Mouse (Mus musculus): ENCODE data around the gene Dlx4. TPM values are rescaled to one million over a fixed set of nuclear protein-coding genes. Genes with fewer than 3 reads are reported as not detected.

The Dlx4 gene
- 0.46 and 0.58 TPM in 2 replicates for polyA plus RNA-seq (2015; fragmentation: Nextera tagmentation; extraction: Ambion mirVana)

GRCm38 (mm10) chr11:95145851-95146403, at the start of gene Dlx4:
Gene Dlx4 (minus strand): TSS chr11:95146263.
- H3K4me2 ChIP-seq = peak within 1 kb of the TSS; percentile 82
- no peaks in the 10 kb centered on the region for H3K9me3 ChIP-seq
- under 1% methylated on average over 48 of the region's 48 CpGs for WGBS
- H3K4me1 ChIP-seq = peaks cover 33% of the 10 kb centered on the region
- ATAC-seq (ENCODE audit: insufficient read depth, low FRiP score, low read depth) = peak; percentile 20; the same call in 1 of the 2 replicates
- 0 out of 2 replicates have a peak within 1 kb of the TSS, but pooled peaks have one; percentile 9 for H3K9ac ChIP-seq
- H3K27me3 ChIP-seq (replicated peaks) = peaks cover 98% of the 10 kb centered on the region
- H3K4me3 ChIP-seq (replicated peaks) = peak within 1 kb of the TSS; percentile 42
- no peak within 1 kb of the TSS for H3K27ac ChIP-seq
- no peaks in the 10 kb centered on the region for H3K36me3 ChIP-seq

GRCm38 (mm10) chr11:95189863-95190262, 43.8 kb upstream of the Dlx4 start:
- Histone ChIP-seq H3K4me2 (no peak overlapping the region), H3K4me1 (peaks cover 7% of the 10 kb centered on the region; the same call in 1 of the 2 replicates), H3K36me3 (no peaks in the 10 kb centered on the region), H3K27ac (no peak overlapping the region), H3K9ac (no peak overlapping the region), H3K9me3 (no peaks in the 10 kb centered on the region), H3K27me3 (replicated peaks) (0 out of 2 replicates have a peak, but pooled peaks cover 4% of the 10 kb centered on the region), H3K4me3 (replicated peaks) (no peak overlapping the region)
- 41% methylated on average over 11 of the region's 11 CpGs for WGBS
- ATAC-seq (ENCODE audit: insufficient read depth, low FRiP score, low read depth) = no peak

GRCm38 (mm10) chr11:95186826-95187225, 40.8 kb upstream of the Dlx4 start:
- Histone ChIP-seq H3K9me3 (no peaks in the 10 kb centered on the region), H3K4me2 (no peak overlapping the region), H3K36me3 (no peaks in the 10 kb centered on the region), H3K9ac (no peak overlapping the region), H3K4me1 (peaks cover 7% of the 10 kb centered on the region; the same call in 1 of the 2 replicates), H3K4me3 (replicated peaks) (no peak overlapping the region), H3K27ac (no peak overlapping the region), H3K27me3 (replicated peaks) (no peaks in the 10 kb centered on the region)
- 92% methylated on average over 7 of the region's 7 CpGs for whole genome bisulfite sequencing
- ATAC-seq (ENCODE audit: insufficient read depth, low FRiP score, low read depth) = no peak

GRCm38 (mm10) chr11:95185700-95186099, 39.6 kb upstream of the Dlx4 start:
- H3K27ac ChIP-seq = no peak overlapping the region
- ATAC-seq (ENCODE audit: insufficient read depth, low FRiP score, low read depth) = no peak

GRCm38 (mm10) chr11:95184561-95184960, 38.5 kb upstream of the Dlx4 start:
- no peaks in the 10 kb centered on the region for H3K9me3 ChIP-seq
- no peaks in the 10 kb centered on the region for H3K36me3 ChIP-seq
- H3K4me3 ChIP-seq (replicated peaks) = no peak overlapping the region
- WGBS = 22% methylated on average over 5 of the region's 5 CpGs
- no peak overlapping the region for H3K9ac ChIP-seq
- no peak for ATAC-seq (ENCODE audit: insufficient read depth, low FRiP score, low read depth)
- H3K4me2 ChIP-seq = no peak overlapping the region
- no peaks in the 10 kb centered on the region for H3K27me3 ChIP-seq (replicated peaks)
- H3K4me1 ChIP-seq = peaks cover 7% of the 10 kb centered on the region; the same call in 1 of the 2 replicates
- H3K27ac ChIP-seq = no peak overlapping the region

More at GRCm38 (mm10) chr11:95185700-95186099, 39.6 kb upstream of the Dlx4 start:
- peaks cover 7% of the 10 kb centered on the region; the same call in 1 of the 2 replicates for H3K4me1 ChIP-seq
- H3K4me2 ChIP-seq = no peak overlapping the region
- H3K36me3 ChIP-seq = no peaks in the 10 kb centered on the region
- no peak overlapping the region for H3K4me3 ChIP-seq (replicated peaks)
- H3K27me3 ChIP-seq (replicated peaks) = no peaks in the 10 kb centered on the region
- WGBS = 40% methylated on average over 11 of the region's 11 CpGs
- H3K9me3 ChIP-seq = no peaks in the 10 kb centered on the region
- no peak overlapping the region for H3K9ac ChIP-seq

GRCm38 (mm10) chr11:95179311-95179710, 33.2 kb upstream of the Dlx4 start:
- H3K9me3 ChIP-seq = no peaks in the 10 kb centered on the region
- H3K4me3 ChIP-seq (replicated peaks) = no peak overlapping the region
- no peaks in the 10 kb centered on the region for H3K27me3 ChIP-seq (replicated peaks)
- ATAC-seq (ENCODE audit: insufficient read depth, low FRiP score, low read depth) = no peak; the same call in 1 of the 2 replicates
- WGBS = 59% methylated on average over 12 of the region's 12 CpGs
- H3K4me1 ChIP-seq = 0 out of 2 replicates have a peak, but pooled peaks cover 4% of the 10 kb centered on the region
- no peak overlapping the region for H3K4me2 ChIP-seq
- H3K36me3 ChIP-seq = no peaks in the 10 kb centered on the region
- no peak overlapping the region for H3K9ac ChIP-seq
- no peak overlapping the region for H3K27ac ChIP-seq

GRCm38 (mm10) chr11:95165857-95166256, 19.8 kb upstream of the Dlx4 start:
- no peak overlapping the region for H3K27ac ChIP-seq
- H3K9me3 ChIP-seq = no peaks in the 10 kb centered on the region
- H3K36me3 ChIP-seq = no peaks in the 10 kb centered on the region
- ATAC-seq (ENCODE audit: insufficient read depth, low FRiP score, low read depth) = no peak
- H3K9ac ChIP-seq = no peak overlapping the region
- WGBS = 77% methylated on average over 5 of the region's 5 CpGs
- H3K4me1 ChIP-seq = no peaks in the 10 kb centered on the region
- no peak overlapping the region for H3K4me3 ChIP-seq (replicated peaks)
- H3K4me2 ChIP-seq = no peak overlapping the region
- H3K27me3 ChIP-seq (replicated peaks) = no peaks in the 10 kb centered on the region

- Histone ChIP-seq H3K9ac (no peak overlapping the region), H3K36me3 (no peaks in the 10 kb centered on the region), H3K4me2 (no peak overlapping the region), H3K4me3 (replicated peaks) (no peak overlapping the region), H3K4me1 (no peaks in the 10 kb centered on the region), H3K27me3 (replicated peaks) (no peaks in the 10 kb centered on the region), H3K9me3 (no peaks in the 10 kb centered on the region), H3K27ac (no peak overlapping the region)
- no peak for ATAC-seq (ENCODE audit: insufficient read depth, low FRiP score, low read depth)
- 72% methylated on average over 4 of the region's 4 CpGs for WGBS
Observed at GRCm38 (mm10) chr11:95161708-95162107, 15.6 kb upstream of the Dlx4 start.

GRCm38 (mm10) chr11:95160693-95161092, 14.6 kb upstream of the Dlx4 start:
- H3K27ac ChIP-seq = no peak overlapping the region
- H3K9ac ChIP-seq = no peak overlapping the region
- ATAC-seq (ENCODE audit: insufficient read depth, low FRiP score, low read depth) = no peak
- no peaks in the 10 kb centered on the region for H3K9me3 ChIP-seq
- no peaks in the 10 kb centered on the region for H3K27me3 ChIP-seq (replicated peaks)
- no peaks in the 10 kb centered on the region for H3K4me1 ChIP-seq
- H3K4me2 ChIP-seq = no peak overlapping the region
- no peaks in the 10 kb centered on the region for H3K36me3 ChIP-seq
- H3K4me3 ChIP-seq (replicated peaks) = no peak overlapping the region
- WGBS = 51% methylated on average over 7 of the region's 7 CpGs

- no peaks in the 10 kb centered on the region for H3K27me3 ChIP-seq (replicated peaks)
- no peak overlapping the region for H3K27ac ChIP-seq
- H3K9ac ChIP-seq = no peak overlapping the region
- 85% methylated on average over 8 of the region's 8 CpGs for WGBS
- no peaks in the 10 kb centered on the region for H3K36me3 ChIP-seq
- no peaks in the 10 kb centered on the region for H3K4me1 ChIP-seq
- no peak overlapping the region for H3K4me2 ChIP-seq
- ATAC-seq (ENCODE audit: insufficient read depth, low FRiP score, low read depth) = no peak
- H3K4me3 ChIP-seq (replicated peaks) = no peak overlapping the region
- H3K9me3 ChIP-seq = no peaks in the 10 kb centered on the region
Observed at GRCm38 (mm10) chr11:95159763-95160371, 13.8 kb upstream of the Dlx4 start.

- H3K9ac ChIP-seq = no peak overlapping the region
- H3K36me3 ChIP-seq = no peaks in the 10 kb centered on the region
- no peaks in the 10 kb centered on the region for H3K4me1 ChIP-seq
- WGBS = 76% methylated on average over 5 of the region's 5 CpGs
- no peak for ATAC-seq (ENCODE audit: insufficient read depth, low FRiP score, low read depth)
- no peak overlapping the region for H3K4me2 ChIP-seq
- H3K4me3 ChIP-seq (replicated peaks) = no peak overlapping the region
- no peaks in the 10 kb centered on the region for H3K9me3 ChIP-seq
- no peak overlapping the region for H3K27ac ChIP-seq
- peaks cover 4% of the 10 kb centered on the region; the same call in 1 of the 2 replicates for H3K27me3 ChIP-seq (replicated peaks)
Observed at GRCm38 (mm10) chr11:95157872-95158271, 11.8 kb upstream of the Dlx4 start.

GRCm38 (mm10) chr11:95157356-95157755, 11.3 kb upstream of the Dlx4 start:
- H3K4me1 ChIP-seq = no peaks in the 10 kb centered on the region
- 60% methylated on average over 5 of the region's 5 CpGs for WGBS

More at GRCm38 (mm10) chr11:95157356-95157755, 11.3 kb upstream of the Dlx4 start:
- Histone ChIP-seq H3K4me3 (replicated peaks) (no peak overlapping the region), H3K27me3 (replicated peaks) (peaks cover 9% of the 10 kb centered on the region; the same call in 1 of the 2 replicates), H3K36me3 (no peaks in the 10 kb centered on the region), H3K9ac (no peak overlapping the region), H3K27ac (no peak overlapping the region), H3K9me3 (no peaks in the 10 kb centered on the region), H3K4me2 (no peak overlapping the region)
- ATAC-seq (ENCODE audit: insufficient read depth, low FRiP score, low read depth) = no peak
